Mouse (Mus musculus) MEL (cell line): ENCODE results near the gene Dnm1. TPM values are rescaled to one million over a fixed set of nuclear protein-coding genes. Genes with fewer than 3 reads are reported as not detected.

ENCODE experiments used
- DNase-seq: peaks from one replicate; pipeline ENCODE4 v3.0.0; 2011; ENCODE audit warnings: low read depth, low spot score
- H3K27ac ChIP-seq: 2 replicates; pipeline ENCODE4 v1.5.1; 2012; ENCODE audit warnings: low read depth, mild to moderate bottlenecking, control low read depth, low read length, moderate library complexity; ENCODE audit not compliant: control insufficient read depth
- H3K27me3 ChIP-seq, 2 experiments: fragments of 150-350 bp in 1 of 2; sonication (generic) in 1 of 2; 2 replicates each; pipeline ENCODE4 v1.6.1; 2012; ENCODE audit warnings: low read length in 2 of 2, mild to moderate bottlenecking in 2 of 2, improper control_type of control experiment in 1 of 2, moderate library complexity in 1 of 2; ENCODE audit not compliant: insufficient read depth in 2 of 2, control insufficient read depth in 1 of 2
- H3K36me3 ChIP-seq, 2 experiments: 2 replicates each; pipeline ENCODE4 v1.6.1; 2012 to 2014; ENCODE audit warnings: low read length in 2 of 2, improper control_type of control experiment in 1 of 2, inconsistent platforms in 1 of 2, mild to moderate bottlenecking in 1 of 2; ENCODE audit not compliant: insufficient read depth in 2 of 2, control insufficient read depth in 1 of 2
- H3K4me1 ChIP-seq, 2 experiments: fragments of 150-350 bp in 1 of 2; sonication (generic) in 1 of 2; 2 replicates each; pipeline ENCODE4 v1.6.1; 2012; ENCODE audit warnings: low read length in 2 of 2, improper control_type of control experiment in 1 of 2, mild to moderate bottlenecking in 1 of 2; ENCODE audit not compliant: insufficient read depth in 2 of 2, control insufficient read depth in 1 of 2
- H3K4me3 ChIP-seq, 2 experiments: fragments of 150-350 bp in 1 of 2; sonication (generic) in 1 of 2; 2 replicates each; pipeline ENCODE4 v1.5.1; 2012; ENCODE audit warnings: low read depth in 2 of 2, low read length in 2 of 2, mild to moderate bottlenecking in 2 of 2, moderate library complexity in 2 of 2, control low read depth in 1 of 2, improper control_type of control experiment in 1 of 2; ENCODE audit not compliant: control insufficient read depth in 1 of 2, insufficient read depth in 1 of 2
- H3K79me2 ChIP-seq: 2 replicates; pipeline ENCODE4 v1.6.1; 2012; ENCODE audit warnings: mild to moderate bottlenecking, low read length, moderate library complexity; ENCODE audit not compliant: control insufficient read depth, poor library complexity, insufficient read depth
- H3K9ac ChIP-seq: 2 replicates; pipeline ENCODE4 v1.6.1; 2012; ENCODE audit warnings: low read depth, mild to moderate bottlenecking, control low read depth, low read length, moderate library complexity; ENCODE audit not compliant: control insufficient read depth, poor library complexity, severe bottlenecking
- H3K9me3 ChIP-seq: fragments of 150-350 bp; sonication (generic); replicated peaks from 2 replicates; pipeline ENCODE4 v1.6.1; 2012; ENCODE audit warnings: mild to moderate bottlenecking, low read length, improper control_type of control experiment, moderate library complexity; ENCODE audit not compliant: insufficient read depth
- BHLHE40 ChIP-seq: IDR thresholded peaks from 2 replicates; pipeline ENCODE4 v1.6.1; 2012; ENCODE audit warnings: low read depth, mild to moderate bottlenecking, inconsistent platforms, low read length, improper control_type of control experiment, borderline replicate concordance
- CTCF ChIP-seq, 3 experiments: IDR thresholded peaks in 2 of 3; conservative IDR thresholded peaks in 1 of 3; 2 replicates each; pipeline ENCODE4 v1.5.1; 2011 to 2012; ENCODE audit warnings: low read length in 3 of 3, low read depth in 2 of 3, mild to moderate bottlenecking in 2 of 3, improper control_type of control experiment in 1 of 3, inconsistent platforms in 1 of 3, mixed read lengths in 1 of 3, moderate library complexity in 1 of 3; ENCODE audit not compliant: control insufficient read depth in 1 of 3, insufficient read depth in 1 of 3, poor library complexity in 1 of 3, severe bottlenecking in 1 of 3
- ELF1 ChIP-seq: IDR thresholded peaks from 2 replicates; pipeline ENCODE4 v1.6.1; 2014; ENCODE audit warnings: low read depth, mild to moderate bottlenecking, inconsistent platforms, low read length, improper control_type of control experiment, moderate library complexity
- EP300 ChIP-seq, 2 experiments: IDR thresholded peaks; 2 replicates each; pipeline ENCODE4 v1.6.1; 2011; ENCODE audit warnings: improper control_type of control experiment in 2 of 2, low read length in 2 of 2, low read depth in 1 of 2, mild to moderate bottlenecking in 1 of 2
- ETS1 ChIP-seq: IDR thresholded peaks from 2 replicates; pipeline ENCODE4 v1.6.1; 2012; ENCODE audit warnings: low read depth, mild to moderate bottlenecking, inconsistent platforms, low read length, improper control_type of control experiment, moderate library complexity
- GATA1 ChIP-seq: IDR thresholded peaks from 2 replicates; pipeline ENCODE4 v1.6.1; 2011; ENCODE audit warnings: low read depth, low read length, improper control_type of control experiment
- HCFC1 ChIP-seq: IDR thresholded peaks from 2 replicates; pipeline ENCODE4 v1.6.1; 2012; ENCODE audit warnings: low read depth, mild to moderate bottlenecking, inconsistent platforms, low read length, improper control_type of control experiment, moderate library complexity
- JUND ChIP-seq: IDR thresholded peaks from 2 replicates; pipeline ENCODE4 v1.6.1; 2011; ENCODE audit warnings: low read depth, mild to moderate bottlenecking, improper control_type of control experiment, low read length
- MEF2A ChIP-seq: IDR thresholded peaks from 2 replicates; pipeline ENCODE4 v1.6.1; 2014; ENCODE audit warnings: low read depth, mild to moderate bottlenecking, inconsistent platforms, low read length, improper control_type of control experiment; ENCODE audit not compliant: poor library complexity, insufficient replicate concordance, severe bottlenecking; ENCODE audit errors: extremely low read depth
- NRF1 ChIP-seq: IDR thresholded peaks from 2 replicates; pipeline ENCODE4 v1.6.1; 2014; ENCODE audit warnings: low read depth, mild to moderate bottlenecking, inconsistent platforms, low read length, improper control_type of control experiment, moderate library complexity; ENCODE audit not compliant: poor library complexity, insufficient read depth, severe bottlenecking
- POLR2A ChIP-seq, 2 experiments: IDR thresholded peaks; 2 replicates each; pipeline ENCODE4 v1.6.1; 2011 to 2012; ENCODE audit warnings: low read length in 2 of 2, mild to moderate bottlenecking in 2 of 2, control low read depth in 1 of 2, improper control_type of control experiment in 1 of 2, low read depth in 1 of 2, moderate library complexity in 1 of 2; ENCODE audit not compliant: control insufficient read depth in 1 of 2, insufficient read depth in 1 of 2, poor library complexity in 1 of 2
- RAD21 ChIP-seq: IDR thresholded peaks from 2 replicates; pipeline ENCODE4 v1.6.1; 2011; ENCODE audit warnings: mild to moderate bottlenecking, low read depth, low read length, improper control_type of control experiment
- SMC3 ChIP-seq: IDR thresholded peaks from 2 replicates; pipeline ENCODE4 v1.6.1; 2011; ENCODE audit warnings: low read depth, low read length, improper control_type of control experiment
- TAL1 ChIP-seq: IDR thresholded peaks from 2 replicates; pipeline ENCODE4 v1.6.1; 2012; ENCODE audit warnings: mild to moderate bottlenecking, inconsistent platforms, low read length, moderate library complexity, mixed read lengths
- UBTF ChIP-seq: IDR thresholded peaks from 2 replicates; pipeline ENCODE4 v1.6.1; 2012; ENCODE audit warnings: low read depth, mild to moderate bottlenecking, inconsistent platforms, low read length, improper control_type of control experiment, moderate library complexity, borderline replicate concordance; ENCODE audit not compliant: insufficient read depth
- ZC3H11A ChIP-seq: IDR thresholded peaks from 2 replicates; pipeline ENCODE4 v1.6.1; 2012; ENCODE audit warnings: low read depth, mild to moderate bottlenecking, inconsistent platforms, low read length, improper control_type of control experiment
- ZKSCAN1 ChIP-seq: IDR thresholded peaks from 2 replicates; pipeline ENCODE4 v1.6.1; 2012; ENCODE audit warnings: low read depth, mild to moderate bottlenecking, inconsistent platforms, low read length, improper control_type of control experiment, moderate library complexity
- polyA plus RNA-seq, 2 experiments: library from polyadenylated mRNA; stranded (reverse) in 1 of 2; unstranded in 1 of 2; fragments of >175 nt in 1 of 2; fragments of >200 nt in 1 of 2; gene quantifications; 2 replicates each; pipeline versions ENCODE4 v1.2.1 to v1.2.4; 2012; ENCODE audit warnings: low replicate concordance in 2 of 2, low read depth in 1 of 2; ENCODE audit not compliant: insufficient read length in 2 of 2, insufficient read depth in 1 of 2, missing spikeins in 1 of 2
- total RNA-seq: library from RNA; depleted of rRNA; stranded (reverse); fragments of 300-350 nt; gene quantifications from 2 replicates; pipeline ENCODE4 v1.2.3, GENCODE M21; 2012

Dnm1 gene
- total and polyA plus RNA-seq, 3 experiments = 0.42 to 5.0 TPM; not detected in 1

DNA sequence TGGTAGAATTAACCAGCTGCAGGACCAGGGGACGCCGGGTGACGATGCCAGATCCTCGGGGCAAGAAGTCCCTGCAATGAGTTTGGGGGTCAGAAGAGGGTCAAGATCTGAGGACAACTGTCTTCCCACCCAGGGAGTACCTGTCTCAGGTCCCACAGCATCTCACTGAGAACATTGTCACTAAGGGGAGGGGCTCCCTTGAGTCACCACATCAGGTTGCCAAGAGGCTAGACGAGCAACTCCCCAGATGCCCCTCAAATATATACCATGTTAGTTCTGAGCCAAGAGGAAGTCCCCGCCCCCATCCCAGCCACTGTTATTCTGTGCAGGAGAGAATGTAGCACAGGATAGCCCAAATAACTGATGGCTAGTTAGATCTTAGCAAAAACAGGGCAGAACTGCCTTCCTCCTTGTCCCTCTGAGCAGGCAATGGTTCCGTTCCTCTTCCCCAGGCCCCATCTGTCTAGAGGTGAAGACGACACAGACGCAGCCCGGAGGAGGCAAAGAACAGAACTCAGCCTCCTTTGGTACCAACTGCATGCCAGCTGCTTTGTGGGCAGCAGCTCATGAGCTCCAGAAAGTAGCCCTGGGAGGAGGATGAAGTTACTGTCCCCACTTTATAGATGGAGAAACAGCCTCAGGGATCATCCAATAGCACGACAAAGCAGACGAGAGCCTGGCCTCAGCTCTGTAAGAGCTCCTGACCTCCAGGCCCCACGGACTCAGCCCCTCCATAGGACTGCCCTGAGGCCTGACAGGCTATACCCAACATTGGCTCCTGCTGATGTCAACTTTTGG lies 12.1 kb downstream of the Dnm1 start:
- Histone ChIP-seq H3K9ac (no peak overlapping the region), H3K9me3 (no peaks in the 10 kb centered on the region), H3K27me3 (no peaks in the 10 kb centered on the region), H3K4me3 (no peak overlapping the region), H3K27ac (no peak overlapping the region), H3K36me3 (no peaks in the 10 kb centered on the region), H3K79me2 (no peaks in the 10 kb centered on the region), H3K4me1 (no peaks in the 10 kb centered on the region)
- TF ChIP-seq ZC3H11A = no peak
- no peak for TF ChIP-seq GATA1
- TF ChIP-seq POLR2A (IDR thresholded peaks at IDR 0.05; ENCODE audit: control insufficient read depth in 1 of 2, insufficient read depth in 1 of 2, low read depth in 1 of 2, low read length in 2 of 2, poor library complexity in 1 of 2) = no peak
- no peak for TF ChIP-seq NRF1
- no peak for TF ChIP-seq EP300 (IDR thresholded peaks at IDR 0.05; ENCODE audit: low read depth in 1 of 2, low read length in 2 of 2)
- TF ChIP-seq ETS1 = no peak
- TF ChIP-seq CTCF (IDR thresholded peaks at IDR 0.05 in 2 of 3, conservative IDR thresholded peaks at IDR 0.05 in 1 of 3; ENCODE audit: control insufficient read depth in 1 of 3, insufficient read depth in 1 of 3, low read depth in 2 of 3, low read length in 3 of 3, poor library complexity in 1 of 3, severe bottlenecking in 1 of 3) = no peak
- TF ChIP-seq BHLHE40 = no peak
- no peak for TF ChIP-seq MEF2A
- TF ChIP-seq HCFC1 = no peak
- DNase-seq = no peak

DNA sequence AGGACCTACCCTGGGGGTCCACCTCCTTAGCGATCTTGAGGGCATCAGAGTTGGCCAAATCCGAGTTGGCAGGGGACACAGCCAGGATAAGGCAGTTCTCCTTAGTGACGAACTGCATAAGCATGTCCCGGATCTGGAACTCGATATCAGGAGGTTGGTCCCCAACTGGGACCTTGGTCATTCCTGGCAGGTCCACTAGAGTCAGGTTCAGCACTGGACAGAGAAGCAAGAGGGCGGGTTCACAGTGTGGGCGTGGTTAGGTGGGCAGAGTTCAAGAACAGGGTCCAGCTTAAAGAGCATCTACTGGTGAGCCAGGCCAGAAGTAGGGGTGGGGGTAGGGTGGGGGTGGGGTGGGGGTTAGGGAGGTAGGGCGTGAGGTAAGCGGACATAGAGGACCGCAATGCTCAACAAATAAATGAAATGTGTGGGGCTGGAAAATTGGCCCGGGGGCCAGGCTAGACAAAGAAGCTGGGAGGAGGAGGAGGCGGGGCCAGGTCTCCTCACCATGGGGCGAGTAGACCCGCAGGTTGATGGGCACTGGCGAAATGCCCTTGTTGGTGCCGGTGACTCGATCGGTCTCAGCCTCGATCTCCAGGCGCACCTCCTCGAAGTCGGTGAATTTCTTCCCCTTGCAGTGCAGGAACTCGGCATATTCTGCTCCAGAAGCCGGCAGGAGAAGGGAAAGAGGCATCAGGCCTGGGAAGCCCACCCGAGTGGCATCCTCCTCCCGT lies 13.1 kb downstream of the Dnm1 start:
- TF ChIP-seq UBTF (no peak), ELF1 (no peak), ZKSCAN1 (no peak), TAL1 (no peak), SMC3 (no peak), RAD21 (no peak), NRF1 (no peak), JUND (no peak)
- H3K27me3 ChIP-seq = no peaks in the 10 kb centered on the region

More for the DNA sequence above, 13.1 kb downstream of the Dnm1 start:
- DNase-seq = no peak
- H3K9me3 ChIP-seq = no peaks in the 10 kb centered on the region
- no peaks in the 10 kb centered on the region for H3K79me2 ChIP-seq
- no peak overlapping the region for H3K4me3 ChIP-seq
- H3K9ac ChIP-seq = no peak overlapping the region
- H3K36me3 ChIP-seq = no peaks in the 10 kb centered on the region
- H3K4me1 ChIP-seq = no peaks in the 10 kb centered on the region
- H3K27ac ChIP-seq = no peak overlapping the region
